Mouse (Mus musculus) megakaryocyte, embryonic 14.5 days (primary cell): Measurements from ENCODE around the gene Pycr2. TPM values are rescaled to one million over a fixed set of nuclear protein-coding genes. Genes with fewer than 3 reads are reported as not detected.
"Not testable (repeated sequence)": the region's sequence is repeated elsewhere in the genome, so short reads cannot be mapped to it uniquely, and the experiment has no call there.

Experiments used
- H3K27me3 ChIP-seq: replicated peaks from 2 replicates; pipeline ENCODE3; 2012; ENCODE audit warnings: inconsistent platforms
- H3K36me3 ChIP-seq: replicated peaks from 2 replicates; pipeline ENCODE3; 2012; ENCODE audit warnings: low read length, inconsistent platforms, mixed read lengths
- H3K4me1 ChIP-seq: 2 replicates; pipeline ENCODE4 v1.6.1; 2012; ENCODE audit warnings: inconsistent platforms
- H3K4me3 ChIP-seq: replicated peaks from 2 replicates; pipeline ENCODE3; 2012; ENCODE audit warnings: moderate library complexity, mild to moderate bottlenecking, inconsistent platforms
- H3K9me3 ChIP-seq: 2 replicates; pipeline ENCODE4 v1.6.1; 2012; ENCODE audit warnings: inconsistent platforms
- FLI1 ChIP-seq: IDR thresholded peaks from 2 replicates; pipeline ENCODE4 v1.6.1; 2012; ENCODE audit warnings: low read length, inconsistent platforms, mixed read lengths
- GATA1 ChIP-seq: IDR thresholded peaks from 3 replicates; pipeline ENCODE4 v1.6.1; 2012; ENCODE audit warnings: mixed read lengths, low read length, inconsistent platforms, borderline replicate concordance
- polyA plus RNA-seq: library from polyadenylated mRNA; stranded (reverse); fragments of >175 nt; gene quantifications from 2 replicates; pipeline ENCODE4 v1.2.3, GENCODE M21; 2012; ENCODE audit warnings: low replicate concordance; ENCODE audit not compliant: insufficient read depth

The Pycr2 gene
- polyA plus RNA-seq, 1 experiment: 54.5 TPM

GRCm38 (mm10) chr1:180881768-180882167, 22.3 kb upstream of the Pycr2 start:
- TF ChIP-seq FLI1 (no peak), GATA1 (no peak)
- Histone ChIP-seq H3K4me3 (no peak overlapping the region), H3K27me3 (peaks cover 22% of the 10 kb centered on the region), H3K36me3 (no peaks in the 10 kb centered on the region), H3K9me3 (no peaks in the 10 kb centered on the region), H3K4me1 (peaks cover 22% of the 10 kb centered on the region)

- H3K4me3 ChIP-seq: peak overlapping the region; percentile 48
- peaks cover 22% of the 10 kb centered on the region for H3K4me1 ChIP-seq
- no peaks in the 10 kb centered on the region for H3K9me3 ChIP-seq
- H3K27me3 ChIP-seq: peaks cover 25% of the 10 kb centered on the region
- no peaks in the 10 kb centered on the region for H3K36me3 ChIP-seq
- TF ChIP-seq GATA1 (no peak), FLI1 (no peak)
Observed at GRCm38 (mm10) chr1:180883731-180884130, 20.4 kb upstream of the Pycr2 start.

GRCm38 (mm10) chr1:180884484-180884883, 19.6 kb upstream of the Pycr2 start:
- Histone ChIP-seq H3K4me1 (peaks cover 25% of the 10 kb centered on the region), H3K27me3 (peaks cover 28% of the 10 kb centered on the region), H3K9me3 (no peaks in the 10 kb centered on the region), H3K4me3 (no peak overlapping the region), H3K36me3 (no peaks in the 10 kb centered on the region)
- no peak for TF ChIP-seq FLI1
- no peak for TF ChIP-seq GATA1

GRCm38 (mm10) chr1:180888556-180889042, 15.5 kb upstream of the Pycr2 start:
- no peaks in the 10 kb centered on the region for H3K36me3 ChIP-seq
- H3K4me1 ChIP-seq: peaks cover 21% of the 10 kb centered on the region
- peaks cover 54% of the 10 kb centered on the region for H3K27me3 ChIP-seq
- H3K4me3 ChIP-seq: no peak overlapping the region
- TF ChIP-seq FLI1: no peak
- TF ChIP-seq GATA1: no peak
- H3K9me3 ChIP-seq: no peaks in the 10 kb centered on the region

- Histone ChIP-seq H3K27me3 (peaks cover 60% of the 10 kb centered on the region), H3K36me3 (no peaks in the 10 kb centered on the region), H3K9me3 (no peaks in the 10 kb centered on the region), H3K4me1 (peaks cover 17% of the 10 kb centered on the region), H3K4me3 (no peak overlapping the region)
- TF ChIP-seq GATA1: no peak
Observed at GRCm38 (mm10) chr1:180889172-180889571, 14.9 kb upstream of the Pycr2 start.

GRCm38 (mm10) chr1:180889841-180890240, 14.3 kb upstream of the Pycr2 start:
- H3K36me3 ChIP-seq: no peaks in the 10 kb centered on the region
- no peak for TF ChIP-seq GATA1
- TF ChIP-seq FLI1: no peak
- H3K9me3 ChIP-seq: no peaks in the 10 kb centered on the region
- H3K4me3 ChIP-seq: no peak overlapping the region
- peaks cover 66% of the 10 kb centered on the region for H3K27me3 ChIP-seq
- H3K4me1 ChIP-seq: peaks cover 16% of the 10 kb centered on the region

GRCm38 (mm10) chr1:180892808-180893207, 11.3 kb upstream of the Pycr2 start, which contains the start of gene Lefty2:
TSS of gene Lefty2 (plus strand) at chr1:180893108.
- peaks cover 73% of the 10 kb centered on the region for H3K27me3 ChIP-seq
- TF ChIP-seq GATA1 (no peak), FLI1 (no peak)
- no peak within 1 kb of the TSS for H3K4me3 ChIP-seq

GRCm38 (mm10) chr1:180894088-180894987, 9.8 kb upstream of the Pycr2 start:
- not testable (repeated sequence) for H3K36me3 ChIP-seq, H3K9me3 ChIP-seq
- Histone ChIP-seq H3K27me3 (peaks cover 61% of the 10 kb centered on the region), H3K4me3 (peak overlapping the region; percentile 17), H3K4me1 (peaks cover 13% of the 10 kb centered on the region)

More at GRCm38 (mm10) chr1:180892808-180893207, 11.3 kb upstream of the Pycr2 start, which contains the start of gene Lefty2:
- no peaks in the 10 kb centered on the region for H3K36me3 ChIP-seq
- peaks cover 16% of the 10 kb centered on the region for H3K4me1 ChIP-seq
- H3K9me3 ChIP-seq: no peaks in the 10 kb centered on the region

GRCm38 (mm10) chr1:180901107-180901506, 3.0 kb upstream of the Pycr2 start:
- no peak overlapping the region for H3K4me3 ChIP-seq
- peaks cover 12% of the 10 kb centered on the region for H3K27me3 ChIP-seq
- H3K9me3 ChIP-seq: no peaks in the 10 kb centered on the region
- peaks cover 9% of the 10 kb centered on the region for H3K36me3 ChIP-seq
- peaks cover 33% of the 10 kb centered on the region for H3K4me1 ChIP-seq
- TF ChIP-seq FLI1: no peak
- TF ChIP-seq GATA1: no peak

- H3K9me3 ChIP-seq: no peaks in the 10 kb centered on the region
- H3K27me3 ChIP-seq: peaks cover under 1% of the 10 kb centered on the region
- peaks cover 27% of the 10 kb centered on the region for H3K36me3 ChIP-seq
- H3K4me3 ChIP-seq: peak overlapping the region; percentile 46
- TF ChIP-seq FLI1 (no peak), GATA1 (no peak)
- peaks cover 48% of the 10 kb centered on the region for H3K4me1 ChIP-seq
Observed at GRCm38 (mm10) chr1:180902915-180903314, 1.2 kb upstream of the Pycr2 start.
